ENCODE assay signal across 9 mouse cellular contexts in the genomic region with DNA sequence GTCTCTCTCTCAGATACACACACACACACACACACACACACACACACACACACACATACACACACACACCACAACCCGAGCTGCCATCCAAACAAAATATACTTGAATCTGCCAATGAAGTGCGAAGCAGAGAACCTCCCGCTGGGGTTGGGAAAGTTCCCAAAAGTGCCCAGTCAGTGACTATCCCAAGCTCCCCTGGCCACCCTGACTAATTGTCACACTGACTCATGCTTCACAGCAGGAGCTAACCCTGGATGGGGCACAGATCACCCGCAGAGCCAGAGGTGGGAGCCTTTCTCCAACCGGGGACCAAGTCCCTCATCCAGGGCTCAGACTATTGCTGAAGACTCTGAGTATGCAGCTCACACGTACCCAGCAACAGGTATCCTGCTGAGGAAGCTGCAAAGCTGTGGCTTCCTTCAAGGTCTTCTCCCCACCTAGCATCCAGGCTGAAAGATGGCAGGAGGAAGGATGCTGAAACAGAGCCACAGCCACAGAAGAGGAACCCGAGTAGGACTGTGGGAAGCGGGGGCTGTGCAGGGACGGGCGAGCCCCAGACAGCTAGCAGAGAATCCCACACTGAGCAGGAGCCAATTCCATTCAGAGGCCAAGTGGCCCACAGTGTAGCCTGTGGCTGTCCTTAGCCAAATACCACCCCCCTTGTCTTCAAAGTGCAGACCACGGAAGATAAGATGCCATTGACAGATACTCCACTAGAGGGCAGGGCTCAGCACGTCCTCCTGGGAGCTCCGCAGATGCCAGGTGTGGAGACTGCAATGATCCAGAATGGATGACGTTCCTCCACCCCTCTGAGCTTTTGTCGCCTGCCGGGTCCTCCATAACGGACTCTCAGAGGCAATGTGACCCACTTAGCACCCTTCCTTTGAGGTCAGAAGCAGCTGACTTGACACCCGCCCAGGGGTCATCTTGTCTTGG. TPM values are rescaled to one million over a fixed set of nuclear protein-coding genes. Genes with fewer than 3 reads are reported as not detected.
DNase-seq lines count a peak whose midpoint lies in the region; ATAC-seq and TF ChIP-seq lines count a peak whose summit lies in the region.
"Had no signal": no experiment of that assay in that cellular context is flagged by ENCODE, and none has a peak within 500 bp of the region (broad histone marks: within the 10 kb centered on the region; RNA-seq: fewer than 3 reads in every experiment).

No protein-coding gene starts in this region.

- intact Hi-C loops in left cerebral cortex, postnatal 14 days (cut with DNase I): loop anchor here (5.0 to 10.0 kb wide), 2 partner anchors 111 to 144 kb away; no protein-coding TSS in a partner anchor

- TF ChIP-seq CTCF in cortical plate, adult 2 months (IDR thresholded peaks at IDR 0.05; ENCODE audit: extremely low read depth, insufficient read depth, low read length): peak; percentile 85
- peak; percentile 83 for TF ChIP-seq CTCF in intestine, postnatal 0 days (IDR thresholded peaks at IDR 0.05; ENCODE audit: low read depth)
- peak; percentile 81 for TF ChIP-seq CTCF in stomach, postnatal 0 days (IDR thresholded peaks at IDR 0.05; ENCODE audit: low read depth)

- no peaks in the 10 kb centered on the region for H3K4me1 ChIP-seq in liver, embryonic 12.5 days
- no peaks in the 10 kb centered on the region for H3K4me1 ChIP-seq in cortical plate, adult 2 months (ENCODE audit: control insufficient read depth, insufficient read depth, low read length)
- no peaks in the 10 kb centered on the region for H3K4me1 ChIP-seq in intestine, postnatal 0 days (replicated peaks; ENCODE audit: control insufficient read depth, insufficient read depth, low read length)
- H3K4me1 ChIP-seq in midbrain, embryonic 13.5 days (replicated peaks): peaks cover 8% of the 10 kb centered on the region
- no peaks in the 10 kb centered on the region for H3K4me1 ChIP-seq in stomach, postnatal 0 days (replicated peaks; ENCODE audit: control insufficient read depth, insufficient read depth)

- no peaks in the 10 kb centered on the region for H3K9me3 ChIP-seq in liver, embryonic 12.5 days (replicated peaks)
- H3K9me3 ChIP-seq in intestine, postnatal 0 days (ENCODE audit: control insufficient read depth): no peaks in the 10 kb centered on the region
- 0 out of 2 replicates have a peak, but pooled peaks cover 4% of the 10 kb centered on the region for H3K9me3 ChIP-seq in midbrain, embryonic 13.5 days
- H3K9me3 ChIP-seq in stomach, postnatal 0 days (ENCODE audit: control insufficient read depth, low read length): no peaks in the 10 kb centered on the region

- no peaks in the 10 kb centered on the region for H3K36me3 ChIP-seq in liver, embryonic 12.5 days
- no peaks in the 10 kb centered on the region for H3K36me3 ChIP-seq in intestine, postnatal 0 days (ENCODE audit: control insufficient read depth, insufficient read depth)
- H3K36me3 ChIP-seq in midbrain, embryonic 13.5 days: no peaks in the 10 kb centered on the region
- H3K36me3 ChIP-seq in stomach, postnatal 0 days (ENCODE audit: control insufficient read depth, insufficient read depth, low read length): no peaks in the 10 kb centered on the region

- no peak for ATAC-seq in liver, embryonic 12.5 days
- no peak; the same call in 1 of the 2 replicates for ATAC-seq in intestine, postnatal 0 days
- peak; percentile 70 for ATAC-seq in midbrain, embryonic 13.5 days
- 0 out of 2 replicates have a peak, but pooled peaks have one; percentile 18 for ATAC-seq in stomach, postnatal 0 days (ENCODE audit: low FRiP score, low TSS enrichment)

- H3K9ac ChIP-seq in liver, embryonic 12.5 days: no peak overlapping the region
- no peak overlapping the region for H3K9ac ChIP-seq in intestine, postnatal 0 days (ENCODE audit: low read depth, low read length)
- no peak overlapping the region for H3K9ac ChIP-seq in midbrain, embryonic 13.5 days (replicated peaks)
- no peak overlapping the region for H3K9ac ChIP-seq in stomach, postnatal 0 days (ENCODE audit: low read length)

- 23% methylated on average over 18 of the region's 18 CpGs for WGBS in liver, embryonic 12.5 days (ENCODE audit: insufficient replicate concordance)
- 25% methylated on average over 18 of the region's 18 CpGs for WGBS in intestine, postnatal 0 days
- 28% methylated on average over 18 of the region's 18 CpGs for WGBS in midbrain, embryonic 13.5 days
- WGBS in stomach, postnatal 0 days: 28% methylated on average over 18 of the region's 18 CpGs

- no peak overlapping the region for H3K27ac ChIP-seq in liver, embryonic 12.5 days
- no peak overlapping the region for H3K27ac ChIP-seq in cortical plate, adult 2 months (ENCODE audit: insufficient read depth, low read length)
- no peak overlapping the region for H3K27ac ChIP-seq in intestine, postnatal 0 days (ENCODE audit: low read depth, low read length)
- H3K27ac ChIP-seq in midbrain, embryonic 13.5 days: no peak overlapping the region
- no peak overlapping the region for H3K27ac ChIP-seq in stomach, postnatal 0 days (replicated peaks)

- DNase-seq in liver: peak; percentile 17
- DNase-seq in gastrocnemius, adult 8-10 months (ENCODE audit: low spot score in 2 of 2): peak; percentile 55 to 65
- peak; percentile 68 to 72 for DNase-seq in left cerebral cortex, postnatal 14 days (ENCODE audit: low spot score in 2 of 2)
- DNase-seq in stomach, postnatal 0 days (ENCODE audit: low spot score): peak; percentile 43

- TF ChIP-seq EP300 in stomach, postnatal 0 days (optimal IDR thresholded peaks at IDR 0.05): no peak

- TF ChIP-seq POLR2A in cortical plate, adult 2 months (IDR thresholded peaks at IDR 0.05; ENCODE audit: extremely low read depth, insufficient read depth, low read length): no peak

- no peaks in the 10 kb centered on the region for H3K27me3 ChIP-seq in liver, embryonic 12.5 days (replicated peaks)
- no peaks in the 10 kb centered on the region for H3K27me3 ChIP-seq in intestine, postnatal 0 days (replicated peaks; ENCODE audit: control insufficient read depth, insufficient read depth, low read length)
- peaks cover 22% of the 10 kb centered on the region for H3K27me3 ChIP-seq in midbrain, embryonic 13.5 days
- H3K27me3 ChIP-seq in stomach, postnatal 0 days (ENCODE audit: control insufficient read depth, insufficient read depth, low read length): no peaks in the 10 kb centered on the region

- H3K4me3 ChIP-seq in liver, embryonic 12.5 days: no peak overlapping the region
- no peak overlapping the region for H3K4me3 ChIP-seq in cortical plate, adult 2 months (ENCODE audit: insufficient read depth, low read length)
- H3K4me3 ChIP-seq in intestine, postnatal 0 days (ENCODE audit: low read depth, low read length): no peak overlapping the region
- H3K4me3 ChIP-seq in midbrain, embryonic 13.5 days (replicated peaks): no peak overlapping the region
- H3K4me3 ChIP-seq in stomach, postnatal 0 days (ENCODE audit: low read depth, low read length): no peak overlapping the region

- H3K4me2 ChIP-seq in liver, embryonic 12.5 days: no peak overlapping the region
- no peak overlapping the region for H3K4me2 ChIP-seq in intestine, postnatal 0 days (replicated peaks; ENCODE audit: low read depth)
- H3K4me2 ChIP-seq in midbrain, embryonic 13.5 days (replicated peaks): no peak overlapping the region
- H3K4me2 ChIP-seq in stomach, postnatal 0 days (replicated peaks; ENCODE audit: low read depth): no peak overlapping the region

RNA-seq across cellular contexts. Expression of a gene that starts 48.9 kb away (rescaled TPM):
- 0.42 and 0.44 TPM in 2 replicates for polyA plus RNA-seq in liver, embryonic 12.5 days (2016; fragmentation: Nextera tagmentation; extraction: Ambion mirVana)
- 28.9 and 30.8 TPM in 2 replicates for polyA plus RNA-seq in cortical plate, adult 2 months (2012; rRNA removed)
- total RNA-seq in gastrocnemius, adult 8-10 months (2022): under 1 TPM; 0.32 to 0.75 (median 0.51) TPM
- polyA plus RNA-seq in intestine, postnatal 0 days (2015; fragmentation: Nextera tagmentation; extraction: Ambion mirVana): 1.3 and 1.4 TPM in 2 replicates
- total RNA-seq in left cerebral cortex, postnatal 14 days (2021): 10 to 100 TPM; 39.2 to 40.5 TPM
- polyA plus RNA-seq in midbrain, embryonic 13.5 days (2015; fragmentation: Nextera tagmentation; extraction: Ambion mirVana): 62.9 and 66.2 TPM in 2 replicates
- 1.0 and 1.1 TPM in 2 replicates for polyA plus RNA-seq in stomach, postnatal 0 days (2015; fragmentation: Nextera tagmentation; extraction: Ambion mirVana)
- total RNA-seq: MEL had no signal

Comparison
In these comparisons a context has a peak if more than half of its experiments do, and no peak if none do; other contexts are left out.
1. DNase-seq: peak in every context shown above with its lines; median percentile 70 in left cerebral cortex, postnatal 14 days; 60 in gastrocnemius, adult 8-10 months; 43 in stomach, postnatal 0 days; 17 in liver.
2. ATAC-seq: peak in midbrain, embryonic 13.5 days (single experiment) and stomach, postnatal 0 days (single experiment); none in liver, embryonic 12.5 days (single experiment) and intestine, postnatal 0 days (single experiment).
3. RNA of a gene that starts 48.9 kb away (polyA plus RNA-seq): 62.9 to 66.2 TPM in midbrain, embryonic 13.5 days and 28.9 to 30.8 TPM in cortical plate, adult 2 months; 1.3 to 1.4 TPM in intestine, postnatal 0 days, 1.0 to 1.1 TPM in stomach, postnatal 0 days and 0.42 to 0.44 TPM in liver, embryonic 12.5 days; every median in the first group is over 10 times any median in the second.
4. Peak in every context shown above with its lines, with median percentiles within 50 percentile points of each other: CTCF ChIP-seq.